Mouse (Mus musculus) hindbrain, embryonic 16.5 days (tissue): ENCODE data around the gene Fdx1l. TPM values are rescaled to one million over a fixed set of nuclear protein-coding genes. Genes with fewer than 3 reads are reported as not detected.

Experiments used
- ATAC-seq: fragments of 200-750 bp; cut with Nextera tagmentation; 2 replicates; pipeline ENCODE4 v1.8.0; 2017; ENCODE audit warnings: moderate TSS enrichment, moderate library complexity
- H3K27ac ChIP-seq: fragments of 300-500 bp; sonication (generic); 2 replicates; pipeline ENCODE4 v1.5.1; 2014; ENCODE audit warnings: low read depth, mild to moderate bottlenecking, control low read depth, low read length, moderate library complexity
- H3K27me3 ChIP-seq: fragments of 300-500 bp; sonication (generic); replicated peaks from 2 replicates; pipeline ENCODE4 v1.6.1; 2014; ENCODE audit warnings: low read length; ENCODE audit not compliant: control insufficient read depth, insufficient read depth
- H3K36me3 ChIP-seq: fragments of 300-500 bp; sonication (generic); 2 replicates; pipeline ENCODE4 v1.6.1; 2014; ENCODE audit warnings: mild to moderate bottlenecking, low read length, moderate library complexity, mixed read lengths; ENCODE audit not compliant: control insufficient read depth, insufficient read depth
- H3K4me1 ChIP-seq: fragments of 300-500 bp; sonication (generic); 2 replicates; pipeline ENCODE4 v1.6.1; 2014; ENCODE audit warnings: low read depth, low read length; ENCODE audit not compliant: control insufficient read depth, insufficient read depth
- H3K4me2 ChIP-seq: fragments of 300-500 bp; sonication (generic); 2 replicates; pipeline ENCODE4 v1.6.1; 2014; ENCODE audit warnings: mild to moderate bottlenecking, low read length, control low read depth, moderate library complexity
- H3K4me3 ChIP-seq: fragments of 300-500 bp; sonication (generic); 2 replicates; pipeline ENCODE4 v1.5.1; 2014; ENCODE audit warnings: mild to moderate bottlenecking, low read length, control low read depth, moderate library complexity
- H3K9ac ChIP-seq: fragments of 300-500 bp; sonication (generic); 2 replicates; pipeline ENCODE4 v1.6.1; 2014; ENCODE audit warnings: low read depth, mild to moderate bottlenecking, control low read depth, low read length, moderate library complexity
- H3K9me3 ChIP-seq: fragments of 300-500 bp; sonication (generic); 2 replicates; pipeline ENCODE4 v1.6.1; 2014; ENCODE audit warnings: mild to moderate bottlenecking, low read length, moderate library complexity; ENCODE audit not compliant: control insufficient read depth
- WGBS: fragments of 180-500 bp; shearing (Covaris S2); extraction: QIAGEN DNeasy Blood & Tissue Kit; methylation state at CpG from one replicate; pipeline ENCODE4 v1.1.7; 2014; 5-methylcytosine and 5-hydroxymethylcytosine counted together
- polyA plus RNA-seq: library from polyadenylated mRNA; unstranded; fragments of >200 nt; fragmentation: Nextera tagmentation; extraction: Ambion mirVana; gene quantifications from 2 replicates; pipeline ENCODE4 v1.2.1, GENCODE M21; 2015

Gene Fdx1l
- polyA plus RNA-seq, 1 experiment from 2014 or later: 80.8 TPM

- H3K9ac ChIP-seq: no peak overlapping the region
- no peak overlapping the region for H3K27ac ChIP-seq
- no peaks in the 10 kb centered on the region for H3K9me3 ChIP-seq
- ATAC-seq: no peak
- H3K4me3 ChIP-seq: no peak overlapping the region
- whole genome bisulfite sequencing: 90% methylated on average over 3 of the region's 3 CpGs
- no peak overlapping the region for H3K4me2 ChIP-seq
- peaks cover 59% of the 10 kb centered on the region for H3K36me3 ChIP-seq
- H3K27me3 ChIP-seq: no peaks in the 10 kb centered on the region
- no peaks in the 10 kb centered on the region for H3K4me1 ChIP-seq
Observed at GRCm38 (mm10) chr9:21083324-21083723, 9.9 kb upstream of the Fdx1l start.

- Histone ChIP-seq H3K27ac (no peak overlapping the region), H3K27me3 (no peaks in the 10 kb centered on the region), H3K4me2 (no peak overlapping the region), H3K9me3 (no peaks in the 10 kb centered on the region), H3K4me1 (no peaks in the 10 kb centered on the region), H3K4me3 (no peak overlapping the region), H3K36me3 (peaks cover 66% of the 10 kb centered on the region), H3K9ac (no peak overlapping the region)
- 80% methylated on average over 9 of the region's 9 CpGs for WGBS
- ATAC-seq: no peak; the same call in 1 of the 2 replicates
Observed at GRCm38 (mm10) chr9:21081127-21081526, 7.7 kb upstream of the Fdx1l start.

GRCm38 (mm10) chr9:21075625-21076024 lies 2.2 kb upstream of the Fdx1l start:
- Histone ChIP-seq H3K4me2 (no peak overlapping the region), H3K27me3 (no peaks in the 10 kb centered on the region), H3K9ac (no peak overlapping the region), H3K36me3 (peaks cover 40% of the 10 kb centered on the region), H3K4me3 (no peak overlapping the region), H3K27ac (no peak overlapping the region), H3K4me1 (peaks cover 19% of the 10 kb centered on the region), H3K9me3 (no peaks in the 10 kb centered on the region)
- no peak for ATAC-seq
- 89% methylated on average over 3 of the region's 3 CpGs for WGBS

GRCm38 (mm10) chr9:21074173-21074572 lies 759 bp upstream of the Fdx1l start:
- Histone ChIP-seq H3K9me3 (no peaks in the 10 kb centered on the region), H3K27ac (no peak overlapping the region), H3K4me3 (no peak overlapping the region), H3K9ac (no peak overlapping the region), H3K27me3 (no peaks in the 10 kb centered on the region), H3K36me3 (peaks cover 29% of the 10 kb centered on the region), H3K4me1 (peaks cover 19% of the 10 kb centered on the region), H3K4me2 (no peak overlapping the region)
- ATAC-seq: no peak
- WGBS: 90% methylated on average over 1 of the region's 1 CpGs

GRCm38 (mm10) chr9:21072641-21073040 lies 773 bp downstream of the Fdx1l start:
- no peaks in the 10 kb centered on the region for H3K9me3 ChIP-seq
- H3K4me1 ChIP-seq: peaks cover 19% of the 10 kb centered on the region
- H3K27me3 ChIP-seq: no peaks in the 10 kb centered on the region
- peak overlapping the region; percentile 75 for H3K4me2 ChIP-seq
- WGBS: 15% methylated on average over 4 of the region's 4 CpGs
- 0 out of 2 replicates have a peak, but pooled peaks have one; percentile 1 for ATAC-seq
- no peak overlapping the region for H3K27ac ChIP-seq
- H3K9ac ChIP-seq: peak overlapping the region; percentile 86
- H3K36me3 ChIP-seq: peaks cover 19% of the 10 kb centered on the region
- H3K4me3 ChIP-seq: peak overlapping the region; percentile 79

- no peak within 1 kb of the TSS for H3K9ac ChIP-seq
- peaks cover 27% of the 10 kb centered on the region for H3K36me3 ChIP-seq
- H3K9me3 ChIP-seq: no peaks in the 10 kb centered on the region
- H3K4me1 ChIP-seq: peaks cover 6% of the 10 kb centered on the region
- H3K4me3 ChIP-seq: no peak within 1 kb of the TSS
- no peak within 1 kb of the TSS for H3K27ac ChIP-seq
- no peak within 1 kb of the TSS for H3K4me2 ChIP-seq
- no peaks in the 10 kb centered on the region for H3K27me3 ChIP-seq
- WGBS: 87% methylated on average over 17 of the region's 27 CpGs
- no peak; the same call in 1 of the 2 replicates for ATAC-seq
Observed at GRCm38 (mm10) chr9:21067006-21067684, 6.3 kb downstream of the Fdx1l start, which contains the start of gene Zglp1. Gene Zglp1 (minus strand): TSS chr9:21067093.

GRCm38 (mm10) chr9:21062928-21063327 lies 10.5 kb downstream of the Fdx1l start:
- no peaks in the 10 kb centered on the region for H3K4me1 ChIP-seq
- H3K27ac ChIP-seq: no peak overlapping the region
- ATAC-seq: no peak
- H3K9me3 ChIP-seq: no peaks in the 10 kb centered on the region
- no peaks in the 10 kb centered on the region for H3K27me3 ChIP-seq
- no peak overlapping the region for H3K4me2 ChIP-seq
- H3K9ac ChIP-seq: no peak overlapping the region
- WGBS: 91% methylated on average over 2 of the region's 2 CpGs
- peaks cover 24% of the 10 kb centered on the region for H3K36me3 ChIP-seq
- H3K4me3 ChIP-seq: no peak overlapping the region

- no peak overlapping the region for H3K4me3 ChIP-seq
- no peak overlapping the region for H3K9ac ChIP-seq
- no peak for ATAC-seq
- H3K4me2 ChIP-seq: no peak overlapping the region
- no peaks in the 10 kb centered on the region for H3K36me3 ChIP-seq
- H3K27me3 ChIP-seq: no peaks in the 10 kb centered on the region
- H3K9me3 ChIP-seq: no peaks in the 10 kb centered on the region
- 74% methylated on average over 10 of the region's 10 CpGs for WGBS
- no peak overlapping the region for H3K27ac ChIP-seq
- H3K4me1 ChIP-seq: no peaks in the 10 kb centered on the region
Observed at GRCm38 (mm10) chr9:21051578-21051977, 21.8 kb downstream of the Fdx1l start.

- Histone ChIP-seq H3K9ac (no peak overlapping the region), H3K9me3 (no peaks in the 10 kb centered on the region), H3K27me3 (peaks cover 3% of the 10 kb centered on the region), H3K27ac (no peak overlapping the region), H3K4me2 (no peak overlapping the region), H3K36me3 (no peaks in the 10 kb centered on the region), H3K4me3 (no peak overlapping the region), H3K4me1 (no peaks in the 10 kb centered on the region)
- WGBS: 87% methylated on average over 3 of the region's 3 CpGs
- no peak for ATAC-seq
Observed at GRCm38 (mm10) chr9:21045235-21045634, 28.2 kb downstream of the Fdx1l start.
